Mouse (Mus musculus) lung, adult 2 months (tissue): ENCODE results near the gene Cntrl. TPM values are rescaled to one million over a fixed set of nuclear protein-coding genes. Genes with fewer than 3 reads are reported as not detected.

Experiments used
- DNase-seq: peaks from one replicate; pipeline ENCODE4 v3.0.0; 2022
- H3K4me1 ChIP-seq: fragments of 200-500 bp; 2 replicates; pipeline ENCODE4 v1.6.1; 2011; ENCODE audit warnings: low read length; ENCODE audit not compliant: control insufficient read depth, insufficient read depth
- H3K4me3 ChIP-seq: fragments of 200-500 bp; replicated peaks from 2 replicates; pipeline ENCODE3; 2011; ENCODE audit warnings: low read depth, mild to moderate bottlenecking, control low read depth, low read length; ENCODE audit errors: extremely low read depth
- CTCF ChIP-seq: fragments of 200-500 bp; IDR thresholded peaks from 2 replicates; pipeline ENCODE4 v1.5.1; 2011; ENCODE audit warnings: mild to moderate bottlenecking, low read length, control low read depth; ENCODE audit not compliant: insufficient read depth
- POLR2A ChIP-seq: fragments of 200-500 bp; IDR thresholded peaks from 2 replicates; pipeline ENCODE4 v1.6.1; 2011; ENCODE audit warnings: low read depth, mild to moderate bottlenecking, control low read depth, low read length, borderline replicate concordance; ENCODE audit errors: extremely low read depth
- WGBS: fragments of 180-500 bp; shearing (Covaris S2); methylation state at CpG from one replicate; pipeline ENCODE4 v1.1.7; 2018; 5-methylcytosine and 5-hydroxymethylcytosine counted together
- polyA plus RNA-seq: library from polyadenylated mRNA; depleted of rRNA; stranded (reverse); fragments of >200 nt; gene quantifications from 2 replicates; pipeline ENCODE4 v1.2.3, GENCODE M21; 2012; rRNA removed

The Cntrl gene
- polyA plus RNA-seq, 1 experiment, result 14.9 TPM

DNA sequence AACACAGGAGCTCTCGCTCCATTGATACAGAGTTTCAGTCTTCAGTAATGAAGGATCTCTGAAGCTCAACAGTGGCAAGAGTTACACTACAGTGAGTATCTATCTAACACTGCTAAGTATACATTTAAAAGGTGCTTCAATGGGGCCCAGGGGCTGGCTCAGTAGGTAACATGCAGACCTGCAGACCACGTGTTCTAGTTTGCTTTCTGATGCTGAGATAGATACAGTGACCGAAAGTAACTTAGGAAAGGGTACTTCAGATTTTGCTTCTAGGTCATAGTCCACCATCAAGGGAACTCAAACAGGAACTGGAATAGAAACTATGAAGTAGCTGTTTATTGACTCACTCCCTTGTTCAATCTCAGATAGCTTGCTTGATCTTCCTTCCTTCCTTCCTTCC lies 102.4 kb downstream of the Cntrl start:
- 63% methylated on average over 3 of the region's 3 CpGs for WGBS
- TF ChIP-seq POLR2A (no peak), CTCF (no peak)
- DNase-seq, result no peak
- H3K4me1 ChIP-seq, result peaks cover 2% of the 10 kb centered on the region
- H3K4me3 ChIP-seq, result no peak overlapping the region

DNA sequence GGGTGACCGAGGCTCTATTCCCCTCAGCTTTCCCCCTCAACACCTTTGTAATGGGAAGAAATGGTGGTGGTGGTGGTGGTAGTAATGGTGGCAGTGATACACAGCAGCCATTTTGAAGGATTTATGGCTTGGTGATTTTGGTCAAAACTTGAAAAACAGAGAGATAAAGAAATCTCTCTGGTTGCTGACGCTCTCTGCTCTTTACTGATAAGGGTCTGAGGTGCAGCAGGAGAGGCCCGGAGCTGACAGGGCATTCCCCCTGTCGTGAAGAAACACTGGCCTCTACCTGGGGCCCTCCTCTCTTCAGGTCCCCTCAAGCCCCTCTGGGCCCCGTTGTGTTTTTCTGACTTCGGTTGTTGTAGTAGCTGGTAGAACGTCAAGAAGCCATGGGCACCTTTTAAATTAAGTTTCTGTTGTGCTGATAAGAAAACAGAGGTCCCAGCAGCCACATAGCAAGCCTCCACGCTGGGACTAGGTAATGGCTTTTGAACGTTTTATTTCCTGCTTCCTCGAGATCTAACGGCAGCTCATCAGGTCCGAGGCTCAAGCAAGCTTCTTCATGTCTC lies 104.1 kb downstream of the Cntrl start:
- Histone ChIP-seq H3K4me1 (peaks cover 2% of the 10 kb centered on the region), H3K4me3 (no peak overlapping the region)
- DNase-seq, result no peak
- WGBS, result 67% methylated on average over 12 of the region's 12 CpGs
- no peak for TF ChIP-seq POLR2A
- no peak for TF ChIP-seq CTCF

DNA sequence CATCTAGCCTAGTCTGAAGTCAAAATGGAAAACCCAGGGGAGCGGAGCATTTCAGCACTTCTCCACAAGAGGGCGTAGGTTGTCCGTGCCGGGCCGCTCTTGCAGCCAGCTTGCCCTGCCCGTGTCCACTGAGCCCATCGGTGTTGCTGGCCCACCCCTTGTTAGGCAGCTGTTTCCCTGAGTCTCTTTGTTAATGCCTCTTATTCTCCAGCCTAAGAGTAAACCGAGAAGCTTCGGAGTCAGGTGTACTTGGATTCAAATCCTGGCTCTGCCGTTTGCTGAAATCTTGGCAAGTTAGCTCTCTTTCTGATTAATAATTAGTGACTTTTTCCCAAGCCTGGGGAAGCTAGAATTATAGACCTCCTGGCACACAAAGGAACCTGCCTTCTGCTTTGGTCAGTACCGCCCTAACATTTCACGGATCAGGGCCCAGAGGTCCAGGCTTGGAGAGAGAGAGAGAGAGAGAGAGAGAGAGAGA lies 105.6 kb downstream of the Cntrl start:
- peaks cover 2% of the 10 kb centered on the region for H3K4me1 ChIP-seq
- 10% methylated on average over 12 of the region's 12 CpGs for WGBS
- peak; percentile 83 for TF ChIP-seq CTCF
- TF ChIP-seq POLR2A, result no peak
- no peak overlapping the region for H3K4me3 ChIP-seq
- DNase-seq, result peak; percentile 87

DNA sequence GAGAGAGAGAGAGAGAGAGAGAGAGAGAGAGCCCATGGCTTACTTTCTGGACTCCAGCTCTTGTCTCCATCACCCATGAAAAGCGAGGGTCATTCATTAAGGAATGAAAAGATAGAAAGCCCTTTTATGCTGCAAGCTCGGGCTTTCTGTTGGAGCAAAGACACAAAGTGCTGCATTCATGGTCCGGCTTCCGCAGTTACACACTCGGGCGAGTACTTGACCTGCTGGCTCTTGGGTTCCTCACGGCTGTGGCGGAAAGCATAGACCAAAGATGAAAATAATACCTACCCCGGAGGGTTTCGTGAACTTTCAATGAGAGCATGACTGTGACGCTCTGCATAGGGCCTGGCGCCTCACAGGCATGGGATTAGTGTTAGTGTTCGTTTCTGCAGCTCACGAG lies 106.1 kb downstream of the Cntrl start:
- Histone ChIP-seq H3K4me1 (peaks cover 2% of the 10 kb centered on the region), H3K4me3 (no peak overlapping the region)
- DNase-seq, result no peak
- WGBS, result 65% methylated on average over 14 of the region's 14 CpGs
- TF ChIP-seq CTCF, result no peak
- TF ChIP-seq POLR2A, result no peak

DNA sequence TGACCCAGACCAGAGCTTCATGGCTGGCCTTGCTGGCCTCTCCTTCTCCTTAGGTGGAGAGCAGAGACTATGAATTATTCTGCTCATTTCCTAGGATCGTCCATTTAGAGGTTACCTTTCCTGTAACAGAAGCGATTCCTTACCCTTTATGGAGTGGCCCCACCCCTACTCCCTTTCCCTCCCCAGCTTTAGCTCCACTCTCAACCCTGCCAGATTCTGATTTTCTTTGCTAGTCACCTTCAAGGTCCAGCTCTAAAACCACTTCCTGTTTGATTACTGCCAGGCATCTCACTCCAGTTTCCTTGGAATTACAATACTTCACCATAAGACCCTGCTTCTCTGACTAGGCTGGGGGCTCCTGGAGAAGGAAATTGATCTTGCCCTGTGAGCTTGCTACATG lies 107.4 kb downstream of the Cntrl start:
- no peak for DNase-seq
- WGBS, result 65% methylated on average over 2 of the region's 2 CpGs

DNA sequence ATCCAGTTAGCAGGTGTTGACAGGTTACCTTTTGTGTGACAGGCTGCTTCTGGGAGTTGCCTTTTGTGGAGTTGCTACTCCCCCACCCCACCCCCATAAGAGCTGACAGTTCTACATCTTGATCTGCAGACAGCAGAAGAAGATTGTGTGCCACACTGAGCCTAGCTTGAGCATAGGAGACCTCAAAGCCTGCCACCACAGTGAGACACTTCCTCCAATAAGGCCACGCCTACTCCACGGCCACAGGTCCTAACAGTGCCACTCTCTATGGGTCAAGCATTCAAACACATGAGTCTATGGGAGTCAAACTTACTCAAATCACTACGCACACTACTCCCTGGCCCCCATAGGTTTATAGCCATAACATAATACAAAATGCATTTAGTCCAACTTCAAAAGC lies 109.4 kb downstream of the Cntrl start:
- DNase-seq, result no peak
- 93% methylated on average over 3 of the region's 3 CpGs for WGBS
- Histone ChIP-seq H3K4me3 (no peak overlapping the region), H3K4me1 (peaks cover 2% of the 10 kb centered on the region)
- TF ChIP-seq POLR2A, result no peak
- TF ChIP-seq CTCF, result no peak

More for the DNA sequence above, 107.4 kb downstream of the Cntrl start:
- Histone ChIP-seq H3K4me1 (peaks cover 2% of the 10 kb centered on the region), H3K4me3 (no peak overlapping the region)
- TF ChIP-seq CTCF, result no peak
- no peak for TF ChIP-seq POLR2A

DNA sequence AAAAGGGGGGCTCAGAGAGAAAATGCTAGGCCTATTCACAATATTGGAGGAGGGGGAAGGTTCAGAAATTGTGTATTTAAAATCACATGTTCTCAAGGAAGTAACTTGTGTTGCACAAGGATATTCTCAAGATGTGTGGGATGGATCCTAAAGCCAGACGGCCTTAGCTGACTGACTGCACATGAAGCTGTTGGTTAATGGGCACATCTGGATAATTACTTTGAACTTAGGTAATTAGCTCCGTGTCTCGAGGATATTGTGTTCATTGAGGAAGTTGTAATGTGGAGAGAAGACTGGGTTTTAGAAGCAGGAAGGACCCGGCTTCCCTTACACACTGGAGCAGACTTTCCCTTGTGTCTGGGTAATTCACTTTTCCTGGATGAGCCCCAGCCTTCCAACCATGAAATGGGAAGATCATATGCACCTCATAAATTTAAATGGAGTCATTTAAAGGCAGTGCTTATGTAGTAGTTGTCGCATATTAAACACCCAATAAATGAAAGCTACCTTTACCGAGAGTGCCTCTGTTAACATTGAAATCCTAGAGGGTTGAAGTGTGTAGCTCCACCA lies 113.6 kb downstream of the Cntrl start:
- DNase-seq, result no peak
- H3K4me3 ChIP-seq, result no peak overlapping the region
- no peaks in the 10 kb centered on the region for H3K4me1 ChIP-seq
- no peak for TF ChIP-seq POLR2A
- TF ChIP-seq CTCF, result no peak
- WGBS, result 61% methylated on average over 6 of the region's 6 CpGs

DNA sequence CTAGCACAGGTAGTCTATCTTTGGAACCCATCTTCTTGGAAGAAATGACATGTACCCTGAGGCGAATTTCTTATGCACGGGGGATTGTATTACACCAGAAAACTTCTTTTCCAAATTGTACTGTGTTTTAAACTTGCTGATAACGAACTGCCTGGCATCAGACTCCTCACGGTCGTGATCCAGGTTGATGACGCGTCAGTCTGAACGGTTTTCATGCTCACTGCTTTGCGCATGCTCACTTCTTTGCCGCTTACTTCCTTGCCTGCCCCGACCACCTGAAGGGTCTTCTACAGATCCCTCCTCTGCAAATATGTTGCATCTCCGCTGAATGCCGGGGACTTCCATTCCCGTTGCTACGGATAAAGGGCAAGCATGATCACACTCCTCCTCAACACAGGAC lies 115.0 kb downstream of the Cntrl start:
- H3K4me1 ChIP-seq, result no peaks in the 10 kb centered on the region
- no peak for TF ChIP-seq CTCF
- TF ChIP-seq POLR2A, result no peak
- no peak for DNase-seq
- 88% methylated on average over 15 of the region's 15 CpGs for WGBS
- no peak overlapping the region for H3K4me3 ChIP-seq

DNA sequence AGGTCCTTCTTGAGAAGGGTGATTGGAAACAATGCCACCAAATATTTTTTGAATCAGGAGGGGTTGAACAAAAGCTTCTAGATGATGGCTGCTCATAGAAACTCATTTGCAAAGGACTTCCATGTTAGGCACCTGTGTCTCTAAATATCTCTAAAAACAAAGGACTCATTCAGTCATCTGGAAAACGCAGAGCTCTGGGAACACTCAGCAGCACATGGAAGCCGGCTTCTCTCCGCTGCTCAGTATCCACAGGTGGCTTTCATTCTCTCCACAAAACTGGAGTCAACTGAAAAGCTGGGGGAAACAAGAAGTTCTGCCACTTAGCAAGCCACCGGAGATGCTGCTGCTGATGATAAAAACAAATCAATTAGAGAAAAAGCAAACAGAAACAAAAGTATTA lies 118.9 kb downstream of the Cntrl start:
- no peak for TF ChIP-seq POLR2A
- no peak for TF ChIP-seq CTCF
- no peak for DNase-seq
- WGBS, result 65% methylated on average over 4 of the region's 4 CpGs
- Histone ChIP-seq H3K4me1 (0 out of 2 replicates have a peak, but pooled peaks cover 2% of the 10 kb centered on the region), H3K4me3 (no peak overlapping the region)

Other genes starting within 250 kb of the Cntrl start
- 30.6 and 30.8 TPM in 2 replicates for gene Cutal, start 235.1 kb upstream of the Cntrl start, polyA plus RNA-seq
- gene Psmd5, start 234.5 kb upstream of the Cntrl start, polyA plus RNA-seq, result 7.8 and 11.7 TPM in 2 replicates
- gene Phf19, start 195.5 kb upstream of the Cntrl start, polyA plus RNA-seq, result 1.1 and 1.5 TPM in 2 replicates
- gene Traf1, start 147.7 kb upstream of the Cntrl start, polyA plus RNA-seq, result 52.3 and 59.6 TPM in 2 replicates
- 106 and 168 TPM in 2 replicates for gene Hc, start 48.1 kb upstream of the Cntrl start, polyA plus RNA-seq
- gene AI182371, start 7.9 kb upstream of the Cntrl start, polyA plus RNA-seq, result 0.80 and 1.3 TPM in 2 replicates
- 120 and 360 TPM in 2 replicates for gene Rab14, start 91.6 kb downstream of the Cntrl start, polyA plus RNA-seq
- gene Gsn, start 146.9 kb downstream of the Cntrl start, polyA plus RNA-seq, result 2,994 and 3,301 TPM in 2 replicates
- 45.1 and 69.5 TPM in 2 replicates for gene Stom, start 227.5 kb downstream of the Cntrl start, polyA plus RNA-seq